Mouse (Mus musculus) T-cell, adult 2 months (primary cell): ENCODE results near the gene Mmp21.

Experiments
- DNase-seq: peaks from one replicate; pipeline ENCODE4 v3.0.0; 2022; ENCODE audit warnings: low spot score

Mmp21 gene

DNA sequence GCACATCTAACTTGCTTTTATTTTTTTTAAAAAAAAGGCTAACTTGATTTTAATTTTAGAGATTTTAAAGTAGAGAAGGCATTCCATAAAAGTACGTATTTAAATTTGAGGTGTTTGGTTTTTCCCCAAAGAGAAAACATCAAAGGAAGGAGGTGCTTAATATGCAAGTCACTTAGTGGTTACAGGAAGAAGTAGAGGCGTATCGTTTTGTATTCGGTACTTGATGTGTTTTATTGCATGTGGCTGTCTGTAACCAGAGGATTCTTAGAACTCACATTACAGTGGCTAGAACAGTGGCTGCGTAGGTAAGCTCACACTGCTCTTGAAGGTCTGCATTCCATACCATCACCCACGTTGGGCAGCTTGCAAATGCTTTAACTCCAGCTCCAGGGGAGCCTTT, 34.1 kb downstream of the Mmp21 start:
- DNase-seq = no peak

DNA sequence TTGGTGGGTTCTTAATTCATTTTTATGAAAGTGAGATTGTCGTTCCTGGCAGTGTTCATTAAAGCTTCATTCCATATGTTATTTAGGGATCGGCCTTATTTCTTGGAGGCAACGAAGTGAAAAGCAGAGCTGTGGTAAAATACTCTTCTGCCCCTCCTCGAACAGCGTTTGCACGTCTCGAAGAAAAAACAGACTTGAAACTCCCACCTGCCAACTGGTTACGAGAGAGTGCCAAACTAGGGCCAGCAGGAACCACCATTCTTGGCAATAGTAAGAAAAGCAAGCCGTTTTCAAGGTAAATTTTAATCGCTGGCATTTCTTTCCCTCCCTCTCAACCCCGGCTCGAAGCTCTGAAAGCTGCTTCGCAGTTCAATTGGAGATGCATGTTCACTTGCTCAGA, 41.0 kb downstream of the Mmp21 start:
- DNase-seq = no peak

DNA sequence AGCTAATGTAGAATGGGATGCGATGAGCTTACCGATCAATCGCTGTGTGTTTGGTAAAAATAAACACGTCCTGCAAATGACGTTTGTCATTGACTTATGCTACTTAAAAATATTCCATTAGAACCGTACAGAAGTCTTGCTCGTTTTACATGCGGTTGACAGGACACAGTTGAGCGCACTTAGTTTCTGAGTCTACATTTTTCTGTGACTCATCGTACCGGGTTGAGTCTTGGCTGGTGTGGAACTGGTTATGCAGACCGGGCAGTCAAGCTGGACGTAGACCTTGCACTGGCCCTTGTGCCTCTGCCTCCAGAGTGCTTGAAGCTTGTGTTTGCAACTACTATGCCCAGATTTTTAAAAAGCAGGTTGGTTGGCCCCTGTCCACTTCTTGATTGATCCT, 41.6 kb downstream of the Mmp21 start:
- DNase-seq = no peak

DNA sequence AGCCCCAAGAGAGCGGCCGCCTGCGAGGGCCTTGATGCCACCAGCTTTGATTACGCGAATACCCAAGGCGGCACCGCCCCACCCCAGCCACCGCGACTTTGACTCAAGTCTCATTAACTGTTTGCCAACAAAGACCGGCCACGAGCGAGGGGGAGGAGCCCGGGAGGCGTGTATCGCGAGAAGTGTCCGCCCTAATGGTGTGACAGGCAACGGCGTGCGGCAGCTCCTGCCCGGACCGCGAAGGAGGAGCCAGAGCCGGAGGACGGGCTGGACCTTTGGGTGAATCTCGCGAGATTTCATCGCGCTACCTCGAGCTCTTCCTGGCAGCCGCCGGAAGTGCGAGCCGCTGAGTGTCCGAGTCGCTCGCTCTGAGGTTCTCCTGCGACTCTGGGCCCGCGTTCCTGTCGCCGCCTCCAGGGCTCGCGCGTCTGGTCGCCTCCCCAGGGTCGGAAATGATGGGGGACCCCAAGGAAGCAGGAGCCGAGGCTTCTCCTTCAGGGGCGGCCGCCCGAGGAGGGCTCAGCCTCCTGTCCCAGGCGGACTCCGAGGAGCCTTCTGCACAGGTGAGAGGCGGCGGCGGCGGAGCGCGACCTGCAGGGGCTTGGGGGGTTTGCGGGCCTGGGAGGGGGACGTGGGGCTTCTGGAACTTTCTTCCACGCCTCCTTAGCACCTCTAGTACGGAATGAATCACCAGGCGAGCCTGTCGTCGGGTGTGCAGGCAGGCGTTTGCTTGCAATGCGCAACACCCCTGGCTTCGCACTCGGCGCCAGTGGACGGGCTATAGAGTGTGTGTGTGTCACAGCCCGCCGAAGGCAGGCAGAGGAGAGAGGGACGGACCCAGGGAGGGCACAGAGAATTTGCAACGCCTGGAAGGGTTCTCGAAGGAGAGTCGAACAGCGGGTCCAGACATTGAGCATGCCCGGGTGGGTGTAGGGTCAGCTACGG, 42.2 kb downstream of the Mmp21 start, which contains the start of gene Edrf1:
Edrf1 (plus strand) TSS at position 183 of the 945 bp plus-strand sequence.
- peak; percentile 97 for DNase-seq

DNA sequence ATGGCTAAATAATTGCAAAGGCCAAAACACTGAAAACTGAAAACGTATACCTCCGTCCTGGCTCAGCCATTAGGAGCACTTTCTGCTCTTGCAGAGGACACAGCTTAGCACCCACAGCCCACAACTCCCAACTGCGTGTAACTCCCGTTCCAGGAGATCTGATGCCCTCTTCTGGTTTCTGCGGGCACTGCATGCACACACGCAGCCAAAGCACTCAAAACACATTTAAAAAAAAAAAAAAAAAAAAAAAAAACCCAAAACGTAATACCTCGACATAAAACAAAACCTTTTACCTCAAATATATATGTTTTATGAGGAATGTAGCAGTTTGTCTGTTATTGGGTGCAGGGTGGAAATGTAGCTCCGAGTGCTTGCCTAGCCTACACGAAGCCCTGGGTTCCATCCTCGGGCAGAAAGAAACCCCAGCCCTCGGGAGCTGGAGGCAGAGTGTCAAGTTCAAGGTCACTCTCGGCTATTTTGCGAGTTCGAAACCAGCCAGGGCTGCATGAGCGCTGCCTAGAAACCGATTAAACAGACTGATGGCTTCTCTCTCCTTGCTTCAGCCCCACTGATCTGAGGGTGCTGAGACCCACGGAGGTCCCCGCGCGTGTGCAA, 43.0 kb downstream of the Mmp21 start:
- peak; percentile 86 for DNase-seq

DNA sequence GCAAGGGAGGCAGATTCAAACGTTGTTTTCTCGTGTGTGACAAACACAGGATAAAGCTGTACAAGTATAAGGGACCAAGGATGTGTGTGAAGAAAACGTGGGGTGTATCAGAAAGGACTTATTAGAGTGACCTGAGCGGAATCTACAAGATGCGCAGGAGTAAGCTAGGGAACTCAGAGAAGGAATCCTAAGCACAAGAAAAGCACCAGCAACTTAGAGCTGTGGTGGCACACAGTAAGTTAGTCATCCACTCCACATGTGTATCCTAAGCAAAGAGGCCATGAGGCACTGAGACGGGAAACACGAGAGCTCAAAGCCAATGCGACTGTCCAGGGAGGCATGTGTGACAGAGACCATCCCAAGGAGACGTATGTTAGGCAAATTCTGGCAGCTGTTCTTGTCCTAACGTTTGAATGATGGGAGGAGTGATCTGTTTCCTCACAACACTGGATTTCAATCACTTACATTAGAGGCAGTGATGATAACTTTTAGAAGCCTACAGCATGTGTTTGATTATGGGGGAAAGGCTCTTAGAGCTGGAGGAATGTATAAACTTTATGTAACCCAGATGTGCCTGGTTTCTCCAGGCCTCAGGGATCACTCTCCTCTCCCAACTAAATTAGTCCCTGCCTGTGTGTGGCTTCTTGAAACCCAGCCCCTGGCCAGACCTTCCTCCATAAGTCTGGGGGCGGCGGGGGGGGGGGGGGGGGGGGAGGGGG, 44.8 kb downstream of the Mmp21 start:
- no peak for DNase-seq

DNA sequence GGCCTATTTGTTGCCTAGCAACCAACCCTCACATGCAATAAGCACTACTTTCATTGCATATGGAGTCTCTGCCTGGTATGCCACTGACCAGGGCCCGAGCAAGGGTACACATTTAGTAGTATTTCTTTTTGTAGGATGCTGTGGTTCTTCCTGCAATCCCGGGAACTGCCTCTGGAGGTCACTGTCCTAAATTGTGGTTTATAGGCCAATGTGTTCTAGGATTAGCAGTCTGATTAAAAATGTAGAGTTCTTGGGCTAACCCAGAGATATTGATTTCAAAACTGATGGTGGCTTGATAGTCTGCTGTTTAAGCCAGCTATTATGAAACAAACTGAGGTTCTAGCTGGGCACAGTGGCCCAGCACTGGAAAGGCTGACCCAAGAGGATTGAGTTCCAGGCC, 47.4 kb downstream of the Mmp21 start:
- peak; percentile 35 for DNase-seq

DNA sequence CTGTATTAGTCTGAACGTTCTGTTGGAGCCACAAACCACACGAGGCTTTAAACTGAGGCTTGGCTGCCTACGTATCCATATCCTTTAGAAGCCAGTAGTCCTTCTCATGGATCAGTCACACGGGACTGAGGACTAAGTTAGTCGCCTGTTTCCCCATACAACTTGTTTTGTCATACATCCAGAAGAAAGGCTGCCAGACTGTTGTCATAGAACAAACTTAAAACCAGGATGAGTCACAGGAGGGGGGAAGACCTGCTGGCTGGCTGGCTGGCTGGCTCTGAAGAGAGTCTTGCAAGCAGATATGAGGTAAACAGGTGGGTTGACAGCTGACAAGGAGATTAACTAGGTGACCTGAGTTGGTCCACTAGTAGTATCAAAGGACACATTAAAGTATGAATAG, 49.0 kb downstream of the Mmp21 start:
- no peak for DNase-seq

DNA sequence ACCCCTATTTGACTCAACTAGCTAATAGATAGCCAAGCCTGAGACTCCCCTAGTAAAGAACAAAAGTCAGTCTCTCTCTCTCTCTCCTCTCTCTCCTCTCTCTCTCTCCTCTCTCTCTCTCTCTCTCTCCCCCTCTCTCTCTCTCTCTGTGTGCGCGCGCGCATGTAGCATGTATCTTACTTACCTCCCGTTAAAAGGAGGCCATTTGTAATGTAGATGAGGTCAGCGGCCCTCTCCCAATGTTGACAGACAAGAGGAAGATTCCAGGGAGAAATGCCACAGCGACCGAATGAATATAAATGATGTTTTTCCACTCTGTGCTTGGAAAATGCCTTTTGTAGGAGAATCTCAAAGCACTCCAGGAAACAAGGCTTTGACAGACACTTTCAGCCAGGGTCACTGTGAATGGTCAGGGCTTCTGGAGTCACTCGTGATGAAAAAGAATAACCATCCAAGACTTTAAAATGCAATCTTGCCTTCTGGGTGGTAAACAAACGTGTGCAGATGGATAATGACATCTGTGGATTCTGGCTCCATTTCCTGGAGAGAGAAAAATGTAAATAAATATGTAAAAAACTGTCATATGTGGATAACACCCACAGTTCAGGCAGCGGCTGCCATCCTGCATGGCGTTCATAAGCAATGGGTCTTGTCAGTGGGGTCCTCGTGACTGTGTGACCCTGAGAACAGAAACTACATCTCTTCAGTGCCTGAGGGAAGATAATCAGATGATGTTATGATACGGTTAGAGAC, 52.5 kb downstream of the Mmp21 start:
- DNase-seq = no peak
